Mouse (Mus musculus) small intestine, adult 2 months (tissue): ENCODE results near the gene Hormad2. TPM values are rescaled to one million over a fixed set of nuclear protein-coding genes. Genes with fewer than 3 reads are reported as not detected.

Experiments
- H3K27ac ChIP-seq: fragments of 200-500 bp; 2 replicates; pipeline ENCODE4 v1.5.1; 2012; ENCODE audit warnings: low read depth, low read length, control low read depth, inconsistent platforms; ENCODE audit not compliant: insufficient read depth
- H3K27me3 ChIP-seq: fragments of 200-500 bp; 2 replicates; pipeline ENCODE4 v1.6.1; 2012; ENCODE audit warnings: mild to moderate bottlenecking, moderate library complexity, low read length, inconsistent platforms; ENCODE audit not compliant: control insufficient read depth, insufficient read depth
- H3K36me3 ChIP-seq: fragments of 200-500 bp; 2 replicates; pipeline ENCODE4 v1.6.1; 2012; ENCODE audit warnings: mild to moderate bottlenecking, low read length, control low read depth, inconsistent platforms; ENCODE audit not compliant: control insufficient read depth, insufficient read depth
- H3K4me1 ChIP-seq: fragments of 200-500 bp; 2 replicates; pipeline ENCODE4 v1.6.1; 2012; ENCODE audit warnings: low read length, inconsistent platforms, mixed read lengths; ENCODE audit not compliant: control insufficient read depth, insufficient read depth, insufficient read length
- H3K4me3 ChIP-seq: fragments of 200-500 bp; 2 replicates; pipeline ENCODE4 v1.5.1; 2012; ENCODE audit warnings: low read depth, mild to moderate bottlenecking, control low read depth, inconsistent platforms, low read length, moderate library complexity
- CTCF ChIP-seq: fragments of 200-500 bp; IDR thresholded peaks from 2 replicates; pipeline ENCODE4 v1.5.1; 2012; ENCODE audit warnings: low read depth, mild to moderate bottlenecking, control low read depth, inconsistent platforms, low read length, moderate library complexity, mixed read lengths; ENCODE audit not compliant: insufficient replicate concordance, insufficient read length; ENCODE audit errors: extremely low read depth
- POLR2A ChIP-seq: fragments of 200-500 bp; IDR thresholded peaks from 2 replicates; pipeline ENCODE4 v1.6.1; 2012; ENCODE audit warnings: low read depth, mild to moderate bottlenecking, control low read depth, inconsistent platforms, low read length, moderate library complexity
- WGBS: fragments of 180-500 bp; shearing (Covaris S2); methylation state at CpG from one replicate; pipeline ENCODE4 v1.1.7; 2018; 5-methylcytosine and 5-hydroxymethylcytosine counted together
- polyA plus RNA-seq: library from polyadenylated mRNA; depleted of rRNA; stranded (reverse); fragments of >200 nt; gene quantifications from 2 replicates; pipeline ENCODE4 v1.2.3, GENCODE M21; 2012

Gene Hormad2
- polyA plus RNA-seq, 1 experiment, result not detected

GRCm38 (mm10) chr11:4476184-4476697, 35.3 kb upstream of the Hormad2 start:
- TF ChIP-seq CTCF (no peak), POLR2A (no peak)
- Histone ChIP-seq H3K27me3 (no peaks in the 10 kb centered on the region), H3K4me3 (no peak overlapping the region), H3K36me3 (peaks cover 10% of the 10 kb centered on the region), H3K27ac (no peak overlapping the region), H3K4me1 (no peaks in the 10 kb centered on the region)
- 86% methylated on average over 4 of the region's 4 CpGs for WGBS

- no peaks in the 10 kb centered on the region for H3K4me1 ChIP-seq
- no peak for TF ChIP-seq CTCF
- no peak for TF ChIP-seq POLR2A
- no peak overlapping the region for H3K27ac ChIP-seq
Measured at GRCm38 (mm10) chr11:4472464-4473179, 31.7 kb upstream of the Hormad2 start.

GRCm38 (mm10) chr11:4471734-4472133, 30.8 kb upstream of the Hormad2 start:
- Histone ChIP-seq H3K27me3 (no peaks in the 10 kb centered on the region), H3K27ac (no peak overlapping the region), H3K4me3 (no peak overlapping the region), H3K4me1 (no peaks in the 10 kb centered on the region), H3K36me3 (no peaks in the 10 kb centered on the region)
- TF ChIP-seq CTCF, result no peak
- TF ChIP-seq POLR2A, result no peak
- WGBS, result 80% methylated on average over 5 of the region's 5 CpGs

More at GRCm38 (mm10) chr11:4472464-4473179, 31.7 kb upstream of the Hormad2 start:
- Histone ChIP-seq H3K4me3 (no peak overlapping the region), H3K27me3 (no peaks in the 10 kb centered on the region), H3K36me3 (no peaks in the 10 kb centered on the region)
- 55% methylated on average over 7 of the region's 7 CpGs for WGBS

- H3K4me3 ChIP-seq, result no peak overlapping the region
- no peak for TF ChIP-seq POLR2A
- TF ChIP-seq CTCF, result no peak
- no peak overlapping the region for H3K27ac ChIP-seq
- no peaks in the 10 kb centered on the region for H3K27me3 ChIP-seq
- no peaks in the 10 kb centered on the region for H3K36me3 ChIP-seq
- no peaks in the 10 kb centered on the region for H3K4me1 ChIP-seq
Measured at GRCm38 (mm10) chr11:4471251-4471650, 30.3 kb upstream of the Hormad2 start.

- H3K4me1 ChIP-seq, result no peaks in the 10 kb centered on the region
- no peaks in the 10 kb centered on the region for H3K27me3 ChIP-seq
- TF ChIP-seq POLR2A (no peak), CTCF (no peak)
- 78% methylated on average over 5 of the region's 5 CpGs for WGBS
- no peak overlapping the region for H3K27ac ChIP-seq
- no peak overlapping the region for H3K4me3 ChIP-seq
- no peaks in the 10 kb centered on the region for H3K36me3 ChIP-seq
Measured at GRCm38 (mm10) chr11:4469091-4469490, 28.2 kb upstream of the Hormad2 start.

- Histone ChIP-seq H3K36me3 (no peaks in the 10 kb centered on the region), H3K4me3 (no peak overlapping the region)
- 90% methylated on average over 1 of the region's 1 CpGs for WGBS
Measured at GRCm38 (mm10) chr11:4467436-4467835, 26.5 kb upstream of the Hormad2 start.

GRCm38 (mm10) chr11:4466191-4466590, 25.3 kb upstream of the Hormad2 start:
- Histone ChIP-seq H3K27ac (no peak overlapping the region), H3K4me3 (no peak overlapping the region), H3K36me3 (no peaks in the 10 kb centered on the region), H3K4me1 (no peaks in the 10 kb centered on the region), H3K27me3 (no peaks in the 10 kb centered on the region)
- no peak for TF ChIP-seq POLR2A
- TF ChIP-seq CTCF, result no peak
- 49% methylated on average over 4 of the region's 4 CpGs for WGBS

More at GRCm38 (mm10) chr11:4467436-4467835, 26.5 kb upstream of the Hormad2 start:
- Histone ChIP-seq H3K27me3 (no peaks in the 10 kb centered on the region), H3K27ac (no peak overlapping the region), H3K4me1 (no peaks in the 10 kb centered on the region)
- TF ChIP-seq POLR2A (no peak), CTCF (no peak)
